Mouse (Mus musculus) hindlimb bud, embryonic 11.5 days (tissue): ENCODE data around the gene Txlna.

Experiments used
- DNase-seq: peaks from one replicate; pipeline ENCODE4 v3.0.0-alpha.2; 2012; ENCODE audit warnings: low read depth, low spot score; ENCODE audit errors: extremely low spot score

Txlna gene

DNA sequence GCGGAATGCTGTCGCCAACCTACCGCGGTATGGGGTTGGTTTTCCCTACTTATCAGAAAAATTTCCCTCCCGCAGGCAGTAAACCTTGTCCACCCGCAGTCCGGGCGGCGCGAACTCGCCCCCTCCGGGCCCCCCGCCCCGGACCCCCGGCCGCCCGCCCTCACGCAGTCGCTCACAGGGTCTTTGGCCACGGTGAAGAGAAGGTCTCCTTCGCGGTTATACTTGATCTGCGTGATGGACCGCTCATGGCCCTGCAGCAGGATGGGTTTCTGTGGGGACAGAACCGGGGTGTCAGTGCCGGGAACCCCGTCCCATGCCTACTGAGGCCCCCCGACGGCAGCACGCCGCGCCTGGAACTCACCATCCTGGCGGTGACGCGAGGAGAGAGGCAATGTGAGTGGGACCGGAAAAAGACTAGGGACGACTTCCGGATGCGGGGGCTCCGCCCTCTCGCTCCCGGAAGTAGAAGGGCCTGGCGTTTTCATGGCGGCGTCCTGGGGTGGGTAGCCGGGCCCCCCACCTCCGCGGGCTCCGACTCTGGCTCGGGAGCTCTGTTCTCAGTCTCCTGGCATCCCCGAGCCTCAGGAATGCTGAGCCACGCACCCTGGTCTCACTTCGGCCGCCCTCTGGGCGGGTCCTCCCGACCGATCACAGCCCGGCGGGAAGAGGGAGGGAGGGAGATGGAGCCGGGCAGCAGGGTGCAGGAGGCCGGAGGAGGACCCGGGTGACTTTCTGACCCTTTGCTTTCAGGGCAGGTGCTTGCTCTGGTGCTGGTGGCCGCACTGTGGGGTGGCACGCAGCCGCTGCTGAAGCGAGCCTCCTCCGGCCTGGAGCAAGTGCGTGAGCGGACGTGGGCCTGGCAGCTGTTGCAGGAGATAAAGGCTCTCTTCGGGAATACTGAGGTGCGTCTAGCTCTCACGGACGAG, 40.4 kb downstream of the Txlna start, which contains the start of the genes Eif3i and Tmem234:
TSS of gene Eif3i (minus strand) at position 416 of the 926 bp plus-strand sequence.
TSS of gene Tmem234 (plus strand) at position 436 of the 926 bp plus-strand sequence.
- no peak for DNase-seq

DNA sequence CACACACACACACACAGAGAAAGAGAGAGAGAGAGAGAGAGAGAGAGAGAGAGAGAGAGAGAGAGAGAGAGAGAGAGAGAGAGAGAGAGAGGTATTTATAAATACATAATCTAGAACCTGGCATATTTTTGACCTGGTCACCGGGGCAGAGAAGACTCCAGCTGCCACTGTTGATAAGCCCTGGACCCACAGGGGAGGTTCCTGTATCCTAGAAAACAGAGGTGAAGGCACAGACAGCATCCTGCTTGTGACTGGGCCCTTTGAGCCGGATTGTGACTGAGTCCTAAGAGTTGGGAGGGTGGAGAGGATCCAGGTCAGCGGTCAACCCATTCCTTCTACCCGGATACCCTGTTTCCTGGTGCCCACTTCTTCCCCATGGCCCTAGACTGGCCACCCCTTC, 52.0 kb downstream of the Txlna start:
- DNase-seq, result no peak

DNA sequence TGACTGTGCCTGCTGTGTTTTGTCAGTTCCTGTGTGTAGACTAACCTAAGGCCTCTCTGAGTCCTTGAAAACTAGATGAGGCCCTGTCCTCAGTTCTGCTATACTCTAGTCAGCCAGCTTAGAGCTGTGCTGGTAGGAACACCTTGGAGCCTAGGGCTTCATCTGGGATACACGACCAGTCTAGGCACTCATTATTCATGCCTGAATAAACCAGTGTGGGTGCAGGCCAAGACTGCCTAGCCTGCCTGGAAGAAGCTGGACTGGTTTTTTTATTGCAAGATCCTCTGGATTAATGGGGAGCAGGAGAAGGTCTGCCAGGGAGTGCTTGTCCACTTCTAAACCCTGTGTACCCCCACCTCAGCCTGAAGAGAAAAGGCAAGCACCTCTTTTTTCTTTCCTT, 53.9 kb downstream of the Txlna start:
- no peak for DNase-seq

DNA sequence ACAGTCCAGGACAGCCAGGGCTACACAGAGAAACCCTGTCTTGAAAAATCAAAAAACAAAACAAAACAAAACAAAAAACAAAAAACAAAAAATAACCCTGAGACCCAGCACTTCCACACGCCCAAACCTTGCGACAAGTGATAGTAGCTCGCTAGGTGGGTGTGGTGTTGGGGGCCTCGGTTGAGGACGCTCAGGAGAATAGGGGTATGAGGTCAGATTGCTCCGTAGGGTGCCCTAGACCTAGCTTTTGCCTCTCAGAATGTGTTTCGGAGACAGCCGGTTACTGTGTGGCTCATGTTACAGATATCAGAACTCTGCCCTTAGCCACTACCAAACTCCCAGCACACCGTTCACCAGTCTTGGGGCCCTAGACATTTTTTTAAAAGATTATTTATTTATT, 55.1 kb downstream of the Txlna start:
- DNase-seq, result no peak

DNA sequence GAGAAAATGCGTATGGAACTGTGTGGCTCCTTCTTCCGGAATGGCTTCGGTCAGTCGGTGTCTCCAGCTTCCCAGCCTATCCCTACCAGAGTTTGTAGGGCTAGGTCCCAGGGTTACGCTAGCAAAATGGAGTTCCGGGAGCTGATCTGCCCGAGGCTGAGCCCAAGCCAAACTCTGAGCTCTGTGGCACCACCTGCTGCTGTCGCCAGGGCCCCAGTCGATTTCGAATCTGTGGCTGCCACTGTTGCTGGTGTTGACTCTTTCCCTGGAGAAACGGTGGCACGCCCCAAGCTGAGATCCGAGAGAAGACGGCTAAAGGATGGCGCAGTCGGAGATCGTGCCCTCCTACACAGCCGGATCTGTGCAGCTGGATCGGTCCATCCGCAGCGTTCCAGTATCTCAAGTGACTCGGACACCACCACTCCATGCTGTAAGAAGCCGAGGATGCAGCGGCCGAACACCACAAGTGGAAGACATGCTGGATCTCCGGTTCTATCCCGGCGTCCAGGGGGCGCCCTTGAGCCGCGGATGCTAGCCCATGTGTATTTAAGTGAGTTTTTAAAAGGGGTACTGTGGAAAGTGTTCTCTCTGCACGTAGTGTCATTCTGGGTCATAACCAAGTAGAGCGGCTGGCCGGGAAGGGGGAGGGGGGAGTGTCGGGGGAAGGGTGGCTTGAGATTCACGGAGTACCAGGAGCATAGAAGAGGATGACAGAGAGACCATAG, 55.8 kb downstream of the Txlna start:
- DNase-seq, result no peak

DNA sequence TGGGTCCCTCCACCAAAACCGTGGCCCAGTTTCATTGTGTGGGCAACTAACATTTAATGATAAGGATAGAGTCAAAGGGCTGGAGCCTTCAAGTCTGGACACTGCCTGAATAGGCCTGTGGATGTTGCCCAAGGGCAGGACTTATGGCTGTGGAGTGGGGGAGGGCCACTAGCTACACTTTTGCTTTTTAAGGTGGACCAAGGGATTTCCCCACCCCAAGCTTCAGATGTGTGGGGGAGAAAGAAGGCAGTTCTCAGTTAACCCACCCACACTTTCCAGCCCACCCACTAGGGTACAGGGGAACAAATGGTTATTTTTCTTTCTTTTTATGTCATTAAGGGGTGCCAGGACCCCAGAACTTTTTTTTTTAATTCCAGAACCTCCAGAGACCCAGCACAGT, 56.5 kb downstream of the Txlna start:
- DNase-seq, result no peak

DNA sequence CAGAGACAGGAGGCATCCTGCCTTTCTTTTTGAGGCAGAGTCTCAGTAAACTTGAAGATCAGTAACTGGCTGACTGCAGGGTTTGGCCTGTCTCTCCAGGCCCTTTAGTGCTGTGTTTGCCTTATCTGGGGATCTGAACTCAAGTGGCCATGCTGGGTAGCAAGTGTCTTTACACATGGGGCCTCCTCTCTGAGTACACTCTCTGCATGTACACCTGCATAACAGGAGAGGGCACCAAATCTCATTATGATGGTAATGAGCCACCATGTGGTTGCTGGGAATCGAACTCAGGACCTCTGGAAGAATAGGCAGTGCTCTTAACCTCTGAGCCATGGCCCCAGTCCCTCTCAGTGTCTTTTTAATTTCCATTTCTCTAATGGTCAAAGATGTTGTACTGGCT, 58.6 kb downstream of the Txlna start:
- DNase-seq, result no peak

DNA sequence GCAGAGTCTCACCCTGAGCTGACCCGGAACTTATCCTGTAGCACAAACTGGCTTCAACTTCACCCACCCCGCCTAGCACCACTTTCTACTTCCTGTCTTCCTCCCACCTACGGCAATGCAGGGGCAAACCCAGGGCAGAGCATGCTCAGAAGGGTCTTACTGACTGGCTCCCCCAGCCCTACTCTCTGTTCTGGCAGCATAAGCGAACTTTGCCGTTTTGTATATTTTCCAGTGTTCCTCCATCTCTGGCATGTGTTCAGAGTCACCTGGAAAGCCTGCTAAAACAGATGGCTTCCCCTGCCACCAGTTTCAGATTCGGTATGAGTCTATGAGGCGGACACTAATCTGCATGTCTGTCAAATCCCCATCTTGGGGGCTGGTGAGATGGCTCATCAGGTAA, 60.5 kb downstream of the Txlna start:
- DNase-seq, result no peak

DNA sequence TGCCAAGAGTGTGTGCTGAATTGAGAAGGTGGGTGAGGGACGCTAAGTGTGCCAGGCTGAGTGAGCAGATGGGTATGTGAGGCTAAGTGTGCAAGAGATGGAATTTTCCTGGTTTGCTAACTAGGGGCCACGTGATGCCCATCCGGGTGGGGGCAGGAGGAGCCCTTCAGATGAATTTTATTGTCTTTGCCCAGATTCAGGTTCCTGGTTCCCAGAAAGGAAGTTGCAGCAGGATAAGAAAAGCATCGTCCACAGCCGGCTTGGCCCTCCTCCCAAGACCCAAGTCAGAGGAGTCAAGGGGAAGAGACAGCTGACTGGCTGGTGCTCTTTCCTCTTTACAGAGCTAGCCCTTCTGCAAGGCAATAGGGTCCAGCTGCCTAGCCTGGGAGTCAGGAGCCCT, 62.4 kb downstream of the Txlna start, which contains the start of gene Fam167b:
TSS of gene Fam167b (minus strand) at position 84 of the 400 bp plus-strand sequence.
- DNase-seq, result no peak

DNA sequence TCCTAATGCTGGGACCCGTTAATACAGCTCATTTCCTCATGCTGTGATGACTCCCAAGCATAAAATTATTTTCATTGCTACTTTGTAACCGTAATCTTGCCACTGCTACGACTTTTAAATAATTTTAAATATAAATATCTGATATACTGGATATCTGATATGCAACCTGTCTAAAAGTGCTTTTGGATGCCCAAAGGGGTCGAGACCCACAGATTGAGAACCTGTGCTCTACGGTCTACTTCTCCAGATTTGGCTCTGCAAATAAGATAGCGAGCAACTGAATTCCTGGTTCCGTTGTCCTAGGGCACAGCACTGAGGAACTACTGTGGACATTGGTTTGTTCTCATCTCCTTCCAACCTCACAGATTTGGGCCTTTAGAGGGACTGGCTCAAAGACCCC, 63.2 kb downstream of the Txlna start:
- no peak for DNase-seq

DNA sequence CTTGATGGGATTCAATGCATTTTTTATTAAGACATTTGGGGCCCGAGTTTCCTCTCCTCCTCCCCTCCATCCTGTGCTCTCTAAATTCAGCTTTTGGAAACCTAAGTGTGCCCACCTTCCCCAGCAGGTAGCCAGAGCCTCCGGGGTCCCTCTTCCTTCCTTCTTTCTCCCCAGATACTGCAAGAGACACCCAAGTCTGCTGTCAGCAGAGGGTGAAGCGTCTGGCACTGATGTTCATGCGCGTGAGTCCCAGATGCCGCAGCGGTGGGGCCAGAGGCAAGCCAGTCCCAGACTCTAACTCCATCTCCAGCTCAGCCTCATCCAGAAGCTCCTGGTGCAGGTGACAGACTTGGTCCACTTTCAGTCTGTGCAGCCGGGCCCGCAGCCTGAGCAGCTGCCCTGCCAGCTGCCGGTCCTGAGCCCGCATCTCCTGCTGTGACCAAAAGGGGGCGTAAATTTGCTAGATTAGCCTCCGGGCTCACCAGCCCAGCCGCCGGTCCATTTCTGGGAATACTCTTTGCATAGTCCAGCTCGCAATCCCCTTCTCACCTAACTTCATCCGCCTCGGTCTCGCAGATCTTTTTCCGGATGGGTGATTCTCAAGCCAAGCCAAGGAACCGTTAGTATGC, 63.9 kb downstream of the Txlna start:
- DNase-seq, result no peak
